Mouse (Mus musculus) spleen, postnatal 14 days (tissue): ENCODE data around the gene Igdcc4.
A peak's percentile ranks its signal among the peaks of the same experiment; 100 is the strongest.
"Not testable (repeated sequence)": the region's sequence is repeated elsewhere in the genome, so short reads cannot be mapped to it uniquely, and the experiment has no call there.

Experiments
- DNase-seq, 2 experiments: peaks; one replicate each; pipeline ENCODE4 v3.0.0; 2021 to 2022; ENCODE audit warnings: low spot score in 2 of 2

Gene Igdcc4

GRCm38 (mm10) chr9:65100991-65101685, at the start of gene Igdcc4:
TSS of gene Igdcc4 (plus strand) at chr9:65101486.
- DNase-seq = no peak

- DNase-seq = no peak
Measured at GRCm38 (mm10) chr9:65064251-65064650, 37.0 kb upstream of the Igdcc4 start.

- no peak for DNase-seq
Measured at GRCm38 (mm10) chr9:65070587-65070986, 30.7 kb upstream of the Igdcc4 start.

DNA sequence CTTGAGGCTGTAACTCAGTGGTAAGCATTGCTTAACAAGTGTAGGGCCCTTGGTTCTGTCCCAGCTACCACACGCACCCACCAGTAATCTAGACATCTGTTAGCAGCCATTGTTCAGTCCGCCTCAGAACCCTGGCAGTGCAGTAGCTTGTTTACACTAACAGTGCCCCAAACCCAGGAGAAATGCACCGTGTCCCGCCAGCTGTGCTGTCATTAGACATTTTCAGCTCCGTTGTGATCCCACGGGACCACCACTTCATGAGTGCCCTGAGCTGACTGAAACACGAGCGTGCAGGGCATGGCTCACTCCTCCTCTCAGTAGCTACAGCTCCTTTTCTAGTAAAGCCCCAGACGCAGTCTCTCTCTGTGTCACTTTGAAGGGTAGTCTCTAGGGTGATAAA, 27.7 kb upstream of the Igdcc4 start:
- peak in 1 of 2 experiments; percentile 11 for DNase-seq

DNA sequence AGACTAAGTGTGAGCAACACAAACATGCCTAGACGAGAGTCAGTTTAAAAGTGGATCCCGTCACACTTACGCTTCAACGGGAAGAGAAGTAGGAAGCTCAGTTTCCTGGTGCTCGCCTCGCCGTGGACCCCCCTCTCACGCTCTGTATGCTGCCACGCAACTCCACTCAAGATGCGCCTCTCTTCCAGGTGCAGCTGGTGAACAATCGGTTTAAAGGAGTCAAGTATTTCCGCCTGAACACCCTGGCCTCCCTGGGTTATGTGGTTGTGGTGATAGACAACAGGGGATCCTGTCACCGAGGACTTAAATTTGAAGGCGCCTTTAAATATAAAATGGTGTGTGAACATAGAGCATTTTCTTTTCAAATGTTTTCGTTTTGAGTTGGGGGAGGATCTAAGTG, 27.0 kb upstream of the Igdcc4 start:
- no peak for DNase-seq

GRCm38 (mm10) chr9:65074855-65075493, 26.3 kb upstream of the Igdcc4 start:
- peak in 1 of 2 experiments; percentile 25 for DNase-seq

GRCm38 (mm10) chr9:65077536-65077935, 23.8 kb upstream of the Igdcc4 start:
- DNase-seq = no peak

GRCm38 (mm10) chr9:65080141-65080540, 21.1 kb upstream of the Igdcc4 start:
- not testable (repeated sequence) for DNase-seq

- DNase-seq = no peak
Measured at GRCm38 (mm10) chr9:65083075-65083765, 18.1 kb upstream of the Igdcc4 start.

GRCm38 (mm10) chr9:65084198-65084807, 17.0 kb upstream of the Igdcc4 start:
- no peak for DNase-seq

DNA sequence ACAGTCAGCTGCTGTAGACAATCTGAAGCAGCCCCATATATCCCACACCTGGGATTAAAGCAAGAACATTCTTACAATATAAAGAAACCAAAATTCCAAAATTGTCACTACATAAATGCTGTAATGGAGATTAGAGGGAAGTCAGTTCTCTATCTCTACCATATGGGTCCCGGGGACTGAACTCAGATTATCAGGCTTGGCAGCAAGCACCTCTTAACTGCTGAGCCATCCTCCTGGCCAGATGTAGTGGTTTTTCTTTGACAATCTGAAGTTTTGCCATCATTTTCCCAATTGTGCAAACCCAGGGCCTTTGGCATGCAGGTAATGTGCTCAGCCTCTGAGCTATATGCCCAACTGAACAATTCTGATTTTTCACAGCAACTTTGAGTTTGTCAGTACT, 16.0 kb upstream of the Igdcc4 start:
- DNase-seq = no peak

DNA sequence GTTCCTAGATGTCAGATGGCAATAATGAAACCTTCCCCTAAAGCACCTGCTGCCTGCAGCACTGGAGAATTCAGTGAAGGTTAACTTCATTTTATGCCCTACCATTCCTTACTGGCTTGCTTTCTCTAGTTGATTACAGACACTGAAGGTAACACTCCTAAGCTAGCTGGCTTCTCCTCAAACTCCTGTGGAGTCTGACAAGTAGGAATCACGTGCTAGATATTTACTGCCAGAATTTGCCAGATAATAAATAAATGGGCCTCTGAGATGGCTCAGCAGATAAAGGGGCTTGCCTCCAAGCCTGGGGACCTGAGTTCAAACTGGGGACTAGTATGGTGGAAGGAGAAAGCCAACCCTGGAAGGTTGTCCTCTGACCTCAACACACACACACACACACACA, 14.5 kb upstream of the Igdcc4 start:
- DNase-seq = no peak

GRCm38 (mm10) chr9:65087490-65087889, 13.8 kb upstream of the Igdcc4 start:
- no peak for DNase-seq

DNA sequence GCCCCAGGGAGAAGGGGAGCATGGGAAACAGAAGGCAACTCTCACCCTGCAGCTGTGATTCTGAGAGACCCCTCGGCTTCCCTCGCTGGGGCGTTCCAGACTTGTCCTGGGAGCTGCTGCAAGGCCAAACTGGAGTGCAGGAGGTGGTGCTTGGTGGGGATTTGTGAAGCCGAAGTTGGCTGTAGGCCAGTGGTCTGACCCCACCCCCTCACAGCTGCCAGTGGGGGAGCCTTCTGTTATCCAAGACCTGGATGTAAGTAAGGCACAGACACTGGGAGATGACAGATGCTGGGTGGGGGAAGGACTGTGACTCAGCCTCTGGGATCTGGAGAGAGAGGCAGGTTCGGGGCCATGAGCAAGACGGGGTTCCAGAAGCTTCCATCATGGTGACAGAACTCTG, 7.0 kb upstream of the Igdcc4 start:
- DNase-seq = no peak

DNA sequence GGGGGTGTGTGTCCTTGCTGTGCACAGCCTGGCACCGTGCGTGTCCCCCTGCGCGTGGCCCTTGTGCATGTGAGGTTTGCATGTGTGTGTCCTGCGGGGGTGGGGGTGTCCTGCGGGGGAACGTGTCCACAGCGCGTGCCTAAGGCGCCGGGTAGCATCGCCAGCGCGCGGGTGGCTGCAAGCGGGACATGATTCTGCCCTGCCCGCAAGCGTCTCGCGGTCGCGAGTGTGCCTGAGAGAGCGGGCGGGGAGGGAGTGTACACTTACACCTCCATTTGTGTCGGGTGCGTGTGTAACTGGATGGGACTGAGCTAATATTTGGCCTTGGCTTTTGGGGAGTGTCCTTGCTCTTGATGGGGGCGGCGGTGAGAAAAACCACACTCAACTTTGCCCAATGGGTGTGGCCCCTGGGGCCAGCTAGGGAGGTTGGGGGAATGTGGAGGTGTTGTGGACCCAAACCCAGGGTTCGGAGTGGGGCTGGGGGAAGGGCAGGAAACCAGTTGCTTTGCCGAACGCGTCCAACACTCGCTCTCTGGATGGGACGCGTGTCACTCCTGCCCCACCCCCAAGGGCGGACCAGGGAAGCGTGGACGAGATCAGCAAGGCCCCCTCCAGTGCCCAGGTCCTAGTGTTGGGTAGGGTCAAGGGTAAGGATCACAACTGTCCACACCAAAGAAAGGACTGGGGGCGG, 545 bp downstream of the Igdcc4 start:
- DNase-seq = no peak

DNA sequence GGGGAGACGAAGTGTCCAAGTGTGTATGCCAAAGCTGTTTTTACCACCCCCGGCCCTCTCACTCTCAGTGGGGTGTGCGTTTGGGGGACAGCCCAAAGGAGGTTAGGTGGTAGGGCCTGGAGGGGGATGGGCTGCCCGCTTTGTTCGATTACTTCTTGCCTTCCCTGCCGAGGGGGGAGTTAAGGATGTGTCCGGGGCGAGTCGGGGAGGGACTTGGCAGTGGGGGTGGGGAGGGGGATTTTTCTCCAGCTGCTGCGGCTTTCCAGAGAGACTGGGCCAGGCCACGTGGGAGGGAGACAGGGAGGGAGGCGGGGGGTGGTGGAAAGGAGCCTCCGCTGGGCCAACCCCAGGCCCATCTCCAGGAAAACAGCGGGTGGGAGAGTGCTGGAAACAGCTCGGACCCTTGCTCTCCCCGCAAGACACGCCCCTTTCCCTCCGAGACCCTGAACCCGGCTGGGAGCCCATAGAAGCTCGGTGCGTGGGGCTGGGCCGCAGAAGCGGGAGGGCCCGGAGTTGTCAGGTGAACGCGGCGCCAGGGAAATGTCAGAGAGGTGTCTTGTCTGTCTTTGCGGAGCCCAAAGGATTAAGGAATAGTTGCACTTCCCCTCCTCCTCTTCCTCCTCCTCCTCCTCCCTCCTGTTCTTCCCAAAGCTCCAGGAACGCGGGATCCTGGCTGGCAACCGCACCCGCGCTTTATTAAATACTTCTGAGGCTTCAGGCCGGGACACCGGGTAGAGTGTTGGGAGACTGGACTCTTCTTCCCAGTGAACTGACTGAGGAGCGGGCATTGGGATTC, 1.3 kb downstream of the Igdcc4 start:
- no peak for DNase-seq

DNA sequence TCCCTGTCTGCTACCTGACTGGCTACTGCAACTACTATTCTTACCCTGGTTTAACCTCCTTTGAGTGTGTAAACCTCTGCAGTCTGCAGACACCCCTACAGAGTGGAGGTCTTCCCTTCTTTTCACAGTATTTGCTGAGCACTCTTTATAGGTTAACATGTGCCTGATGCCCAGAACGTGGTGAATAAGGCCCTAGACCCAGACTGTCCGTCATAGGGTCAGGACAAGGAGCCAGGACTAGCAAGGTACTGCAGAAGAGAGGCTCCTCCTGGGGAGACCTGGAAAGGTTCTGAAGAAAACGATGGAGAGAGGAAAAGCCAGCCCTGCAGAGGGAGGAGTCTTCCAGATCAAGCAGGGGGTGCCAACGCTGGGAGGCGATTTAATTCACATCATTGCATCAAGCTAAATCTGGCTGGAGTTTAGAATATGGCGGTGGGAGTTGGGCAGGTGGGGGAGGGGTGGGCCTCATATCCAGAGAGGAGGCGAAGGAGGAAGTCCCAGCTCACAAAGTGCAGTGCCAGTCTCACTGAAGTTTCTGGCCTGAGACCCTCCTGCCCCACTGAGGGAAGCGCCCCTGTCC, 2.0 kb downstream of the Igdcc4 start:
- DNase-seq = no peak

DNA sequence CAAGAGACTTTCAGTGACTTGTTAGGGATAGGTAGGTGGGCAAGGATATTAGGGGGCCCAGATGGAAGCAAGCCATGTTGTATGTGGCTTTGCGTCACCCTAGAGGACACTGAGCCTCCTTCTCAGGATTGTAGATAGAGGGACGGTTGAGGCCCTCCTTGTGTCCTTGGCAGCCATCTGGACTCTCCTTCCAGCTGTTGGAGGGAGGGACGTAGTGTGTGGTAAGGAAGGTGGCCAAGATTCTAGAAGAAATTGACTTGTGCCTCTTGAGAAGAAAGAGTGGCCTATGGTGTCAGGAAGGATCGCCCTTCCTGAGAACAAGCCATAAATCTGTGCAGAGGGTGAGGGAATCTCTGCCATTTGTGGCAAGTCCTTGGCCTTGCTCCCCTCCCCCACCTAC, 5.5 kb downstream of the Igdcc4 start:
- DNase-seq = no peak

DNA sequence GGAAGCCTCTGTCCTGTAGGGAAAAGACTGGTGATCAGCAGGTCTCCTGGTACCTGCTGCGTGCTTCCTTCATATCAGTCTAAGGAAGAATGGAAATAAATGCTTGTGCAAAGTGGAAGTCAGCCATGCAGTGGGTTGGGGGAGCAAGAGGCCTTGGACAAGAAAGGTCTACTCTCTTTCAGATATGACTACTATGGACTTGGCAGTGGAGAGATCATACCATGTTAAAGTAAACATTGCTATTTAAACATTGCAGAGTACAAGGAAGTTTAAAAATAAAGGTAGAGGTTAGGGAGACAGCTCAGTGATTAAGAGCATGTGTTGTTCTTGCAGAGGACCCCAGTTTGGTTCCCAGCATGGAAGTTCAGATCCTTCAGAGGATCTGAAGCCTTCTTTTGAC, 6.6 kb downstream of the Igdcc4 start:
- no peak for DNase-seq

GRCm38 (mm10) chr9:65109132-65110072, 8.1 kb downstream of the Igdcc4 start:
- DNase-seq = no peak
